Mouse (Mus musculus): ENCODE data around the gene Pnmal1.
A peak's percentile ranks its signal among the peaks of the same experiment; 100 is the strongest.

DNA sequence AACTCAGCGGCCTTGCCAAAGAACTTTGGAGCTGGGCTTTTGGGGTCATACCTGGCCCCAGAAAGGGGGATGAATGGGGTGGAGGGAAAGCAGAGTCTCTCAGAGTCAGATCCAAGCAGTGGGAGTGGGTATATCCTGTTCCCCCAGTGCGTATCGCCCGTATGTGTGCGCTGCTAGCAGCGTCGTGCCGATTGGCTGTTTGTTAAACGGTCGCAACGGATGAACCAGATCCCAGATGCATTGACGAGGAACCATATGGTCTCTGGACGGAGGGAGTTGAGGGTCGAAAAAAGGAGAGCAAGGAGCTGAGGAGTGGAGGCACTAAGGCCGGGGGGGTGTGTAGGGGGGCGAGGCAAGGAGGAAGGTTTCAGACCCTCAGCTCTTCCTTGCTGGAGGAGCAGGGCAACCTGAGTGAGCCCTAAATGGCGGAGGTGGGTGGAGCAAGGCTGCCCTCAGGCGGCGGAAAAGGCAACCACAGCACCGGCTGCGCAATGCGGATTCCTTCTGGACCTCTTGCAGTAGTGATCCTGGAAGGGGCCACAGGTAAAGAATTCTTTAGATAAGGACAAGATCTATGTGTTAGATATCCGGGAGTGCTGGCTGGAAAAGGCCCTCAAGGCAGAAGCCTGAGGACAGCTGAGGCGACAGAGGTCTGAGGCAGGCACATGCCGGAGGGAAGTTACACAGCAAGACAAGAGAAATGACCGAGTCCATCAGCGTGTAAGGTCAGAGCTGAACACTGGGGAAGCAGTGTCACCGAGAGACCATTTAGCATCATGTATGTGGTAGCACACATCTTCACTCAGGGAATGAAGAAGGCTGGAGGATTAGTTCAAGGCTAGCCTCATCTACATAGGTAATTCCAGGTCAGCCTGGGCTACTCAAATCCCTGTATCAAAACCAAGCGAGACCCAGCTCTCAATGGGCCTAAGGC is 9.3 kb upstream of the Pnmal1 start:
- TF ChIP-seq POLR2A (IDR thresholded peaks at IDR 0.05; ENCODE audit: low read depth, low read length) (no peak), CTCF (IDR thresholded peaks at IDR 0.05; ENCODE audit: extremely low read depth, insufficient read length, insufficient replicate concordance, low read depth, low read length) (peak; percentile 85)

Data from small intestine, adult 2 months (tissue).